Mouse (Mus musculus): Measurements from ENCODE around the gene Ano5. TPM values are rescaled to one million over a fixed set of nuclear protein-coding genes. Genes with fewer than 3 reads are reported as not detected.

Ano5 gene
- polyA plus RNA-seq, 1 experiment from 2014 or later = 1.7 TPM

GRCm38 (mm10) chr7:51618412-51618811 lies 107.6 kb downstream of the Ano5 start:
- no peak for ATAC-seq
- in situ Hi-C loops (cut with MboI; ENCODE audit: low pct_unique_long_range_greater_than_20kb) = loop anchor here (10.0 kb wide), 1 partner anchor 124 kb away; no protein-coding TSS in a partner anchor
- H3K27me3 ChIP-seq = peaks cover 19% of the 10 kb centered on the region
- DNase-seq (ENCODE audit: low read depth, low spot score) = no peak
- ChIA-PET POLR2A (no interaction called here), CTCF (interaction anchor here (0.8 to 6.7 kb wide), 11 partner anchors 13 to 363 kb away, joined by 3 to 56 read pairs (median 4); no protein-coding TSS in a partner anchor)
- TF ChIP-seq CTCF (IDR thresholded peaks at IDR 0.05) = no peak

GRCm38 (mm10) chr7:51619977-51620376 lies 109.1 kb downstream of the Ano5 start:
- in situ Hi-C loops (cut with MboI; ENCODE audit: low pct_unique_long_range_greater_than_20kb) = loop anchor here (5.0 to 10.0 kb wide), 3 partner anchors 125 to 352 kb away; no protein-coding TSS in a partner anchor
- ChIA-PET CTCF (interaction anchor here (0.7 to 6.7 kb wide), 6 partner anchors 35 to 354 kb away, joined by 3 to 56 read pairs (median 3); no protein-coding TSS in a partner anchor), POLR2A (interaction anchor here (0.7 kb wide), 1 partner anchor 175 kb away, joined by 4 read pairs; no protein-coding TSS in a partner anchor)
- H3K27me3 ChIP-seq = peaks cover 23% of the 10 kb centered on the region
- no peak for TF ChIP-seq CTCF (IDR thresholded peaks at IDR 0.05)
- ATAC-seq = no peak
- DNase-seq (ENCODE audit: low read depth, low spot score) = no peak

GRCm38 (mm10) chr7:51621694-51622145 lies 110.9 kb downstream of the Ano5 start, which contains the start of gene Slc17a6:
TSS of gene Slc17a6 (plus strand) at chr7:51622006.
- ATAC-seq (peak; percentile 85), DNase-seq (ENCODE audit: low read depth, low spot score) (no peak)
- POLR2A ChIA-PET = no interaction called here
- peaks cover 26% of the 10 kb centered on the region for H3K27me3 ChIP-seq
- TF ChIP-seq CTCF (IDR thresholded peaks at IDR 0.05) = no peak
- CTCF ChIA-PET = interaction anchor here (0.9 to 6.7 kb wide), 5 partner anchors 15 to 352 kb away, joined by 3 to 56 read pairs (median 3); no protein-coding TSS in a partner anchor
- in situ Hi-C loops (cut with MboI; ENCODE audit: low pct_unique_long_range_greater_than_20kb) = loop anchor here (5.0 to 10.0 kb wide), 2 partner anchors 193 to 351 kb away; no protein-coding TSS in a partner anchor

GRCm38 (mm10) chr7:51622196-51622595 lies 111.4 kb downstream of the Ano5 start:
- no peak for TF ChIP-seq CTCF (IDR thresholded peaks at IDR 0.05)
- POLR2A ChIA-PET = interaction anchor here (0.6 to 0.7 kb wide), 2 partner anchors 260 to 341 kb away, joined by 3 read pairs; no protein-coding TSS in a partner anchor
- H3K27me3 ChIP-seq = peaks cover 26% of the 10 kb centered on the region
- CTCF ChIA-PET = interaction anchor here (0.9 to 1.5 kb wide), 3 partner anchors 16 to 193 kb away, joined by 3 read pairs; no protein-coding TSS in a partner anchor
- DNase-seq (ENCODE audit: low read depth, low spot score) (no peak), ATAC-seq (no peak)
- in situ Hi-C loops (cut with MboI; ENCODE audit: low pct_unique_long_range_greater_than_20kb) = loop anchor here (5.0 to 10.0 kb wide), 2 partner anchors 193 to 350 kb away; no protein-coding TSS in a partner anchor

GRCm38 (mm10) chr7:51622666-51623065 lies 111.8 kb downstream of the Ano5 start:
- peaks cover 26% of the 10 kb centered on the region for H3K27me3 ChIP-seq
- ATAC-seq = no peak
- no peak for TF ChIP-seq CTCF (IDR thresholded peaks at IDR 0.05)
- ChIA-PET POLR2A (interaction anchor here (0.6 to 0.7 kb wide), 2 partner anchors 259 to 340 kb away, joined by 3 read pairs; no protein-coding TSS in a partner anchor), CTCF (interaction anchor here (1.5 kb wide), 1 partner anchor 16 kb away, joined by 3 read pairs; no protein-coding TSS in a partner anchor)
- no peak for DNase-seq (ENCODE audit: low read depth, low spot score)
- in situ Hi-C loops (cut with MboI; ENCODE audit: low pct_unique_long_range_greater_than_20kb) = loop anchor here (5.0 to 10.0 kb wide), 2 partner anchors 192 to 350 kb away; no protein-coding TSS in a partner anchor

DNA sequence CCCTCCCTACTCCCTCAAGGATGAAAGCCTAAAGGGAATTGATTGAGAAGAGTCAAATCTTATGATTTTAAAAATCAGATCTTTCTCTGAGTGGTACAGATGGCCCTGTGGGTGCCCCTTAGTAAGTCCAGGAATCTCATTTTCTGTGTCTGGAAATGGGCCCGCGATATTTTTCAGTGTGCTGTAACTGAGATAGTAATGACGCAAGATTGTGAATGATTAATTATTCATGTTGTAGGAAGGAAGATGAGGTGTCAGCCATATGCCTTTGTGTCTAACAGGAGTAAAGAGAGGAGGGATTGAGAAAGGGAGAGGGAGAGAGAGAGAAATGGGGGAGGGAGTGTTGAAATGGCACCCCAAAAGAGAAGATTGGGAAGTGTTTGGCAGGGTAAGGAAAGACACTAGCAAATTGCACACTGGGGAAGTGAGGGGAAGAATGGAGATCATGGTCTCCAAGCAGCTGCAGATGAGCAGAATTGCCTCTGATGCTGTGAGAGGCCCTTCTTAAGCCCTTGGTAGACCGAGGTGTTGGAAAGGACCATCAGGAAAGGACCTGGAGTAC lies 113.6 kb downstream of the Ano5 start:
- no peak for TF ChIP-seq CTCF (IDR thresholded peaks at IDR 0.05)
- no peak for ATAC-seq
- POLR2A ChIA-PET = no interaction called here
- CTCF ChIA-PET = no interaction called here
- DNase-seq (ENCODE audit: low read depth, low spot score) = no peak
- in situ Hi-C loops (cut with MboI; ENCODE audit: low pct_unique_long_range_greater_than_20kb) = loop anchor here (5.0 to 10.0 kb wide), 2 partner anchors 190 to 348 kb away; no protein-coding TSS in a partner anchor
- peaks cover 32% of the 10 kb centered on the region for H3K27me3 ChIP-seq

DNA sequence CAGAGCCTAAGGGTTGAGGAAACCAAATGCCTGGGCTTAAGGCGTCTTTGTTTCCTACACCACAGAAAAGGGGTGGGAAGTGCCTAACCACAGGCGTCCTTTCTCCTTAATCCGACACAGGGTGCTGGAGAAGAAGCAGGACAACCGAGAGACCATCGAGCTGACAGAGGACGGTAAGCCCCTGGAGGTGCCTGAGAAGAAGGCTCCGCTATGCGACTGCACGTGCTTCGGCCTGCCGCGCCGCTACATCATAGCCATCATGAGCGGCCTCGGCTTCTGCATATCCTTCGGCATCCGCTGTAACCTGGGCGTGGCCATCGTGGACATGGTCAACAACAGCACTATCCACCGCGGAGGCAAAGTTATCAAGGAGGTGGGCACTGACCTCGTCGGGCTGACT lies 114.3 kb downstream of the Ano5 start:
- TF ChIP-seq CTCF (IDR thresholded peaks at IDR 0.05) = no peak
- POLR2A ChIA-PET = no interaction called here
- in situ Hi-C loops (cut with MboI; ENCODE audit: low pct_unique_long_range_greater_than_20kb) = loop anchor here (10.0 kb wide), 1 partner anchor 190 kb away; no protein-coding TSS in a partner anchor
- CTCF ChIA-PET = interaction anchor here (1.6 kb wide), 1 partner anchor 17 kb away, joined by 3 read pairs; no protein-coding TSS in a partner anchor
- ATAC-seq (no peak), DNase-seq (ENCODE audit: low read depth, low spot score) (no peak)
- peaks cover 35% of the 10 kb centered on the region for H3K27me3 ChIP-seq

DNA sequence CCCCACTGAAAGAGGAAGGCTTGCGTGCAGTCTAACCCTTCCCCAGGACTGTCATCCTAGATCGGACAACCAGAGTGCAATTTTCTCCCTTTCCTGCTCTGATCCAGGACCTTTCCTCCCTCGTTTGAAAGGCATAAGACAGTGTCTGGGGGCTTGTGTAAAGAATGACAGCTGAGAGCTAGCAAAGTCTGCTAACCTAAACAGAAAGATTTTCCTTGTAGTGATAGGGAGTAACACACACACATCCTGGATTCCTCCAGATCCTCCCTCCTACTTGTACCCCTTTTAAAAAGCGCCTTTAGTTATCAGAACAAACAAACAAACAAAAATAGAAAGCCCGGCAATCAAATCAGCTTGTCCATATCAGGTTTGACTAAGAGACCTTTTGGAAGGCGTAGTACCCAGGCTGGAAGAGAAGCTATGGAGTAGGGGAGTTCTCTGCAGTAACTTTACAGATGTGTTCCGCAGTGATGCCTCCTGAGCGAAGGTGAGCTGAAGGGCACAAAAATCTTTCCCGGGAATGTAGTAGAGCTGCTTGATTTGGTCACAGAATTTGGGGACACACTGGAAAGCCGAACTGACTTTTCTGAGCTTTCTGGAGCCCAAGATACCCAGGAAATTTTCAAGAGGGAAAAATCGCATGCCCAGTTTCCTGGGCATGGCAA lies 114.9 kb downstream of the Ano5 start:
- CTCF ChIA-PET = interaction anchor here (1.6 kb wide), 1 partner anchor 16 kb away, joined by 3 read pairs; no protein-coding TSS in a partner anchor
- no peak for DNase-seq (ENCODE audit: low read depth, low spot score)
- in situ Hi-C loops (cut with MboI; ENCODE audit: low pct_unique_long_range_greater_than_20kb) = loop anchor here (10.0 kb wide), 1 partner anchor 189 kb away; no protein-coding TSS in a partner anchor

DNA sequence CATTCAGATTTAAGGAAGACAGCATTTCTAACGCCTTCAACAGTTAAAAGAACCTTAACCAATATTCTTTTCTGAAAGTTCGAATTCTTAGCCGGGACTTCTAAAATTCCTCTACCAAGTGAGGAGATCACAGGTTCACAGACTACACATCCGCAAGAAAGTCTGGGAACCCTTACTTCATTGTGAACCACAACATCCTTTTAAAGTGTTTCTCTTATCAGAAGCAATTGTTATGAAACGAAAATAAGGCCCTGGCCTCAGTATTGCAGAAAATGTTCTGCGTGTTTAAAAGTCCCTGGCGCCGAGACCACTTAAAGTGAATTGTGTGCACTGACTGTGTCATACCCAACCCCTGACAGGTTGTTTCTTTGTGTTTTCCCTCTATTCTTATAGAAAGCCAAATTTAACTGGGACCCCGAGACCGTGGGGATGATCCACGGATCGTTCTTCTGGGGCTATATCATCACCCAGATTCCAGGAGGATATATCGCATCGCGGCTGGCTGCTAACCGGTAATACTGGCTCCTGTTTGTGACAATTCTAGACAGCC lies 115.7 kb downstream of the Ano5 start:
- no peak for ATAC-seq
- CTCF ChIA-PET = interaction anchor here (1.6 kb wide), 1 partner anchor 15 kb away, joined by 3 read pairs; no protein-coding TSS in a partner anchor
- POLR2A ChIA-PET = no interaction called here
- peaks cover 34% of the 10 kb centered on the region for H3K27me3 ChIP-seq
- in situ Hi-C loops (cut with MboI; ENCODE audit: low pct_unique_long_range_greater_than_20kb) = loop anchor here (10.0 kb wide), 1 partner anchor 188 kb away; no protein-coding TSS in a partner anchor
- TF ChIP-seq CTCF (IDR thresholded peaks at IDR 0.05) = no peak
- DNase-seq (ENCODE audit: low read depth, low spot score) = no peak

More for the DNA sequence above, 114.9 kb downstream of the Ano5 start:
- peaks cover 35% of the 10 kb centered on the region for H3K27me3 ChIP-seq
- no peak for ATAC-seq
- no peak for TF ChIP-seq CTCF (IDR thresholded peaks at IDR 0.05)
- POLR2A ChIA-PET = no interaction called here

All from Patski (cell line).